Mouse (Mus musculus): Measurements from ENCODE around the gene Fbxo36. TPM values are rescaled to one million over a fixed set of nuclear protein-coding genes. Genes with fewer than 3 reads are reported as not detected.

The Fbxo36 gene
- total RNA-seq, 2 experiments from 2014 or later = 11.2 to 19.9 TPM

DNA sequence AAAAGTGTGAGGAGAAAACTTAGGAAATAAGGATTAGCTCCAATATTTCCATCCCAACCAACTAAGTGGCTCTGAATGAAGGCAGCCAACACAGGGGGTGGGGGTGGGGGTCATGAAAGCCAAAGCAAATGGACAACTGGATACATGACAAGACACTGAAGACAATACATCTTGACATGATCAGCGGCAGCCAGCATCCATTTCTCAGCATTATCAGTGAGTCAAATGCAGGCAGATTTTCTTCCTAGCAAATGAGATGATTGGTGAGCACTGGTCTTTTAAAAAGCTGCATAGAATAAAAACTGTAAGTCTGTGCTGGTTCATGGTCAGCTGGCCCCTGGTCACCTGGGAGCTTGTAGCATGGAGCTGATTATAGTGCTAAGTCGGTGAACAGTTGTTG, 15.3 kb downstream of the Fbxo36 start:
- no peak for DNase-seq (ENCODE audit: low spot score in 2 of 2)

DNA sequence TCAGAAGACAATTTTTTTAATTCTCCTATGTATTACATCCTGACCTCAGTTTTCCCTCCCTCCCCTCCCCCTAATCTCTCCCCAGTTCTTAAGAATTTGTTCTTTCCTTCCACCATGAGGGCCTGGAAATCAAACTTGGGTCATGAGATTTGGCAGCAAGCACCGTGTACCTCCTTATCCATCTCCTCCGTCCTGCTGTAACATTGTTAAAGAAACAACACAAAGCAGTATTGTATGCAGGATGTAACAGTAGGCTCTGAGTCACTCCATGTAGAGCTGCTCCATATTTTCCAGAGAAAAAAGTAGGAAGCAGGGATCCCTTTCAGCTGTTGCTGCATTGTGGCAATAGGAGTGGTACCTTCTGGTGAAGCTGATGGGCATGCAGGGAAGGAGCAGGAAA, 16.1 kb downstream of the Fbxo36 start:
- no peak for DNase-seq (ENCODE audit: low spot score in 2 of 2)

DNA sequence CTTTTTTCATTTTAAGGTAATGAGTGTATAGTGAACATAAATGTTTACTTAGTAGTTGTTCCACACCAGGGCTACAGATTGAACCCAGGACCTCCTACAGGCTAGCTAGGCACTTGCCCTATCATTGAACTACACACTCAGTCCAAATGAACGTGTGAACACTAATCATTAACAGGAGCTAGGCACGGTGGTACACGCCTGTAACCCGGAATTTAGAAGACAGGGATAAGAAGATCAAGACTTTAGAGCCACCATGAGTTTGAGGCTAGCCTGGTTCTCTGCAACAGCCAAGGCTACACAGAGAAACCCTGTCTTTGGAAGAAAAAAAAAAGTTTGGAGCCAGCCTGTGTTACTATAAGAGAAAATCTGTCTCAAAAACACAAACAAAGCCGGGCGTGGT, 20.0 kb downstream of the Fbxo36 start:
- DNase-seq (ENCODE audit: low spot score in 2 of 2) = no peak

DNA sequence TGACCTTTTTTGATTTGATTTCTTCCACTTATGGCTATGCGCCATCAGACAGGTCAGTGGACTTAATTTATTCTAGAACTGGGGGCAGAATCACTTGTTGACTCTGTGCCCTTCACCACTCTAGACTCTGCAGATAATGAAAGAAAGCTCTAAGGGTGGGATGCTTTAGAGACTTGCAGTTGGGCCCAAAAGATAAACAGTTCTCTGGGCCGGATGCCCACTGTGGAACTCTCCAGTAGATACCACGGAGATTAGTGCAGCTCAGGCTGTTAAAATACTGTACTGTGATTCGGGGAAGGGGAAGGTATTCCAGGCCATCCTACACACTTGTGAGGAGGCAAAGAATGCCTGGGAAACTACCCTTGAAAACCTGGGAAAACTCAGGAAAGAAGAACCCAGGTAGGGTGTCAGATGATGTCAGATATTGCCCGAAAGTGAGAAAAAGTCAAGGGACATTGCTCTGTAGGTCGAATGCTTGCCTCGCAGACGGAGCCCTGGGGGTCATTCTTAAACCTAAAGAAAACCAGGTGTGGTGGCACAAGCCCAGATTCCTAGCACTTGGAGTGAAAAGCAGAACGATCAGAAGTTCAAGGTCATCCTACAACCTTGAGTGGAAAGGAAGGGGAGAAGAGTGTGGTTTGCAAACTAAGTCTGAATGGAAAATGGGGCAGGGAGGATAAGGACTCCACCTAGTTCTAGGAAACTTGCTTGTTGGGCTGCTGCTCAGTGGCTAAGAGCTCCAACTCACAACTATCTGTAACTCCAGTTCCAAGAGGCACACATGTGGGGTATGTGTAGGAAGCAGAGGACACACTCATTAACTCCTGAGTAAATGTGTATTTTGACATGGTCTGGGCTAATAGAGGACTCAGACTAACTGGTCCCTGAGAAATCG, 21.0 kb downstream of the Fbxo36 start:
- DNase-seq (ENCODE audit: low spot score in 2 of 2) = no peak

DNA sequence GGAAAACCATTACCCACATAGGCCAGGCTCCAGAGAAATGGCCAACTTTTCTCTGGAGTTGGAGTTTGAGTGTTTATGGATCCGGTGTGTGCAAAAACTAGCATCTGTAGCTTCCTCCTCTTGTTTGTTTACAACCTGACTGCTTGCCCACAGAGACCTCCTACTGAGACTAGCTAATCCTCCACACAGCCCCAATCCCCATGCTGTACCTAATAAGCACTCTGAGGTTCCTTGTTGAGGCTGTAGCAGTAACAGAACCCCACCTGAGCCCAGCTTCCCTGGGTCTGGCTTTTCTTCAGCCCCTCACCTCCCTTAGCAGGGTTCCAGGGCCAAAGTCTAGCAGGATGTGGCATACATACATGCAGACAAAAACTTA, 21.6 kb downstream of the Fbxo36 start:
- DNase-seq (ENCODE audit: low spot score in 2 of 2) = no peak

DNA sequence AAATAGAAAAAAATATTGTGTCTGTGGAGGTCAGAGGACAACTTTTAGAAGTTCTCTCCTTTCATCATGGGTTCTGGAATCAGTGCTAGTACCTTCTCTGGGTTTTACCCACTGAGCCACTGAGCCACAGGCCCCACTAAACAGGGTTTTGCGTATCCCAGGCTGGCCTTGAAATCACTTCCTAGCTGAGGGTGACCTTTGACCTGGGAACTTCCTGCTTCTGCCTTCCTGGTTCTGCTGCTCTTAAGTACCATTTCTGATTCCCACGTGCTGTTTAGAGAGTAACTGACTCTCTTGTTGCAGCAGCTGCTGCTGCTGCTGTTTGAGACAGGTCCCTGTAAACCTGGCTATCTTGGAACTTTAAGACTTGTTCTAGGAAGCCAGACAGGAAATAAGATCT, 25.0 kb downstream of the Fbxo36 start:
- DNase-seq (ENCODE audit: low spot score in 2 of 2) = no peak

DNA sequence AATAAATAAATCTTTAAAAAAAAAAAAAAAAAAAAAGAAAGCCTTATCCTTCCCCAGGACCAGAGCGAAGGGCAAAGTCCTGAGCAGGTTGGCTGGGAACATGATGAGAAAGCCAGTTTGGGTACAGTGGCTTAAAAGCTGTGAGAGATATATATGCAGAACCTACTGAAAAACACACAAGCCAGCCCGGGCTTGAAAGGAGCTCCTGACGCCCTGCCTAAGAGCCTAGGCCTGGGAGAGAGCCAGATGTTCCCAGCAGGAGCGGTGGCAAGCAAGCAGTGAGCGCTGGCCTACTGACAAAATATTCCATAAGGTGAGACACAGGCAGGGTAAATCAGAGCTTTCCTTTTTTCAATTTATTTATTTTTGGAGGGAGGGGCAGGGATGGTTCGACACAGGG, 26.6 kb downstream of the Fbxo36 start:
- DNase-seq (ENCODE audit: low spot score in 2 of 2) = no peak

DNA sequence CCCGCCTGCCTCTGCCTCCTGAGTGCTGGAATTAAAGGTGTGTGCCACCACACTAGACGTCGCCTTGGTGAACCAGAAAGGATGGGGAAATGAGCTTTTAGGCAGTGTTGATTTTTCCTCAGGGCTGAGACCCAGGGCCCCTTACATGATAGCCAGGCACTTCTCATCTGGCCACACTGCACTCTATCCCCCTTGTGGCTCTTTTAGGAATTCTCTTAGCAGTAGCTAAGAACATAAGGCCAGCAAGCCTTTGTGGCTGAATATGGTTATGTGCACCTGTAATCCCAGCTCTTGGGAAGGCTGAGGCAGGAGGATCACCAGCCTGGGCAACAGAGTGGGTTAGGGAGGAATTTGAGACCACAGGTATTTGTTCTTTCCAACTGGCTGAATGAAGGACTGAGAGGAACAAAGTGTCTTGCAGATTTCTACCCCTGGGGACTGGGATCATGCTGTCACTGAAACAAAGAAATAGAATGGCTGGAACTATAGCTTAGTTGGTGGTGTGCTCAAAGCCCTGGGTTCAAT, 27.1 kb downstream of the Fbxo36 start:
- DNase-seq (ENCODE audit: low spot score in 2 of 2) = no peak

DNA sequence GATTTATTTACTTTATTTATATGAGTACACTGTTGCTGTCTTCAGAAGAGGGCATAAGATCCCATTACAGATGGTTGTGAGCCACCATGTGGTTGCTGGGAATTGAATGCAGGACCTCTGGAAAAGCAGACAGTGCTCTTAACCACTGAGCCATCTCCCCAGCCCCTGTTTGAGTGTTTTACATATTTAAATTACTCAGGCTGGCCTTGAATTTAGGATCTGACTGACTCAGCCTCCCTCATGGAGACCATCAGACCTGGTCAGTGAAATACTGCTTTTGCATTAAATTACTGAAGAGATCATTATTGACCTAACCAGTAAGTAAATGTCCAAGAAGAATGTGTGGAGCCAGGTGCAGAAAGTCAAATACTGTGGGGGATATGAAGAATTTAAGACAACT, 28.7 kb downstream of the Fbxo36 start:
- DNase-seq (ENCODE audit: low spot score in 2 of 2) = no peak

DNA sequence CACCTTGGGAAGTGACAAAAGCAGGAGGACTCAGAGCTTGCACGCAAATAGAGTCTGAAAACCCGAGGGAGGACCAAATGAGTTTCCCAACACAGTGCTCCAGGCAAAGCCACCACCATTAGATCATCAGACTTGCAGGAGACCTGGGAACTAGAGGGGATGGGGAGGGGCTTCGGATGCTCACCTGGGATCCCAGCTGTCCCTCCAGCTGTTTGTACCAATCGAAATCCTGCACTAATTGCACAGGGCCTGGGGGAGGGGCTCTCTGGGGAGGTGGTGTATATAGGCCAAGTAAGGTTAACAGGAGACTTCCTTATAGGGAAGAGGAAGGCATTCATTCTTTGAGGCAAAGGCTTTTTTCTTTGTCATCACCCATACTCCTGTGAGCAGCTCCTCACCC, 29.2 kb downstream of the Fbxo36 start:
- no peak for DNase-seq (ENCODE audit: low spot score in 2 of 2)

DNA sequence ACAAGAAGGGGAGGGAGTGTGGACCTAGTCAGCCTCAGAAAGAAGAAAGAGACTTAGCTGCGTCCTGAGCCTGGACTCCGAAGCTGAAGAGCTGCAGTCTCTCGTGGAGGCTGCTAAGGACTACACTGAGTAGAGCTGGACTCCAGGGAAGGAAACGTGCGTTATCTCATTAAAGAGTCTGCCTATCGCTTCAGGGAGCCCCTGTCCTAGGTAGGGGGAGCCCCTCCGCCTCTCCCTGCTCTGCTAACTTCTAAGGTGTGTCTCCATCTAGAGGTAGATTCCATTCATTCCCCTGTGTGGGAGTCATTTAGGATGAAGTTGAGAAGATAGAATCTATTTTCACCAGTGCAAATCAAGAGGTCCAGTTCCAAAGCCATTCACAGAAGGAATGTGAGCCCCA, 29.9 kb downstream of the Fbxo36 start:
- no peak for DNase-seq (ENCODE audit: low spot score in 2 of 2)

DNA sequence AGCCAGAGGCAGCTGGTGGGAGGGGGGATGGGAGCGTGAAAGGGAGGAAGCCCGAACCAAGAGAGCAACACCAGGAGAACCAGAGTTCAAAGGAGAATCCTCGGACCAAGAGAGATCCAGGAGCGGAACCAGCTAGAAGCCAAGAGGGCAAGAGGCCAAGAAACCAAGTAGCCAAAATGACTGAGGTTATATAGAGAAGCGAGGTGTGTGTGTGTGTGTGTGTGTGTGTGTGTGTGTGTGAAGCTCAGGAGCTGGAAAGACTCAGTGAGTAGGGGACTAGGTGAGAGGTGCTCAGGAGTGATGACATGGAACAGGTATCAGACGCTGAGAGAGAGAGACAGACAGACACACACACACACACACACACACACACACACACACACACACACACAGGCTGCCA, 31.5 kb downstream of the Fbxo36 start:
- no peak for DNase-seq (ENCODE audit: low spot score in 2 of 2)

DNA sequence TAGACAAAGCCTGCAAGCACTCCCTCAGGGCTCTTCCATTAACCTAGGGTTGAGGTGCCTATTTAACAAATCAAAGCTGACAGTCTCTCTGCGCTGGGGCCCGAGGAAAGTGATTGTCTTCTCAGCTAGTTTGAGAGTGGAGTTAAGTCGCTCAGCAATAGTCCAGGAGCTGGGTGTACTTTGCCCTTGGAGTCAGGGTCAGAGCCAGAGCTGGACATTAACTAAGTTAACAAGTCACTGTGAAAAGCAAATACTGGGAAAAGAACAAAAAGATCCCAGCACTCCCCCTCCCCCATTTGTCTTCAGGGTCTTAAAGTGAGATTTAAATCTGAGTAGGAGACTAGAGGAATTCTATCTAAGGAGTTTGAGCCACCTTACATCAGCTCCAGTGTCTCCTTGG, 32.5 kb downstream of the Fbxo36 start:
- no peak for DNase-seq (ENCODE audit: low spot score in 2 of 2)

DNA sequence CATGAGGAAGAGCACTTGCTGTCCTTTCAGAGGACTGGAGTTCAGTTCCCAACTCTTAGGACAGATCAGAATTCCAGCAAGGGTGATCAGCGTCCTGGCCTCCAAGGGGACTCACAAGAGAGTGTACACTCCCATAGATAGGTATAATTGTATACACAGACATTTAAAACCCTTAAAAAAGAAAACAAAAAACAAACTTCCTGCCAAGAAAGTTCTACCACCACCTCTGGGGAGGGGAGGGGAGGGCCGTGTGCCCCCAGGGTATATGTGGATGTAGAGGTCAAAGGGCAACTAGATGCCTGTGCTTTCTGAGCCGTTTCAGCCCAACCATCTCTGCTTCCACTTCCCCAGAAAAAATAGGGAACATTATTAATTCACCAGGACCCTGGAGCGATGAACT, 33.3 kb downstream of the Fbxo36 start:
- no peak for DNase-seq (ENCODE audit: low spot score in 2 of 2)

DNA sequence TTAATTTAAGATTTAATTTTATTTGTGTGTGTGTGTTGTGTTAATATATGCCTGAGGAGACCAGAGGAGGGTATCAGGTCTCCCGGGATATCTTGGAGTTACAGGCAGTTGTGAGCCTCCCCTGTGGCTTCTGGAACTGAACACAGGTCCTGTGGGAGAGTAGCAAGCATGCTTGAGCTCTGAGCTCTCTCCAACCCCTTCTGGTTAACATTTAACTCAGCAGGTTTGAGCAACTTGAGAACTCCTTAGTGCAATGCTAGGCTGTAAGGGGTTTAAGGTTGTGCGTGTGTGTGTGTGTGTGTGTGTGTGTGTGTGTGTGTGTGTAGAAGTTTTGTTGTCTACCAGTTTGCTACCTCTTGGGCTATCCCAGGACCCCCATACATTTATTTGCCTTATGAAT, 37.9 kb downstream of the Fbxo36 start:
- no peak for DNase-seq (ENCODE audit: low spot score in 2 of 2)

DNA sequence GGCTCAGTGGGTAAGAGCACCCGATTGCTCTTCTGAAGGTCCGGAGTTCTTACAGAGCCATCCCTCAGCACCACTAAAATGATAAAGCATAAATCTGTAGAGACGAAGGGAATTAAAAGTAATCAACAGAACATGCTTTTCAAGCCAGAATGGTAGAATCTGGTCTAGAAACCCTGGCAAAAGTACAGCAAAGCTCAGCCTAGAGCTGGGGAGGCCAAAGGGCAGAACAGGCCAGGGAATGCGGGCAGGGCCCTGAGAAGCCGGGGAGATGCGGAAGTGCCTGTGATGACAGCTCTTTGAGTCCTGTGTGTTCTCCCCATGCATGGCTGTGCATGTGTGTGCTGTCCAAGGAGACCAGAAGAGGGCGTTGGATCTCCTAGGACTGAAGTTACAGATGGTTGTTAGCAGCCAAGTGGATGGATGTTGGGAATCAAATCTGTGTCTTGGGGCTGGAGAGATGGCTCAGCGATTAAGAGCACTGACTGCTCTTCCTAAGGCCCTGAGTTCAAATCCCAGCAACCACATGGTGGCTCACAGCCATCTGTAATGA, 40.0 kb downstream of the Fbxo36 start:
- DNase-seq (ENCODE audit: low spot score in 2 of 2) = no peak

DNA sequence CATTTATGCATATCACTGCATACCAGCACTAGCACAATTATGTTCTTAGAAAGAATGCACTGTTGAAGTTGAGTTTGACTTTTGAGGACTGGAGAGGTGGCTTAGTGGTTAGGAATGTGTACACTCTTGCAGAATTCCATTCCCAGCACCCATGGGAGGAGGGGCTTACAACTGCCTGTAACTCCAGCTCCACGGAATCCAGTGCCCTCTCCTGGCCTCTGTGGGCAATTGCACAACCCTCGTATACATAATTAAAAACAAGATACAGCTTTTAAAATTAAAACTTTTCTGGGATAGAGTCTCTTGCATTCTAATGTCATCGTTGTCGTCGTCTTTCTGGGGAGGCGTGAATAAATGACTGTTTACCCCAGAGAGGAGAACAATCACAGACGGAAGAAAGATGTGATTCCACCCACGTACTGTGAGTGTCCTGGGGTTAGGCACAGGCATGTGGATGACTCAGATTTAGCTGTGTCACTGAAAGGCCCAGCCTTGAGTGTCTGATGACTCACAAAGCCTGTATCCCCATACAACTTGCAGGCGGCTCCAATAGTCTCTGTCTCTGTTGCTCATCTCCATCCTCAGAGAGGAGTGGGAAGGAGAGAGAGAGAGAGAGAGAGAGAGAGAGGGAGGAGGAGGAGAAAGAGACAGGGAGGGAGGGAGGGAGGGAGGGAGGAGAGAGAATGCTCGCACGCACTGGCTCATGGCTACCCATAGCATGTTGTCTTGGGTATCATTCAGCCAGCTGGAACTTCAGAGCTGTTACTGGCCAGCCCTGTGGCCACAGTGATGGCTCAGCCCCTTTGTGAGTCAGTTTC, 41.8 kb downstream of the Fbxo36 start:
- DNase-seq (ENCODE audit: low spot score in 2 of 2) = peak in 1 of 2 experiments; percentile 25

DNA sequence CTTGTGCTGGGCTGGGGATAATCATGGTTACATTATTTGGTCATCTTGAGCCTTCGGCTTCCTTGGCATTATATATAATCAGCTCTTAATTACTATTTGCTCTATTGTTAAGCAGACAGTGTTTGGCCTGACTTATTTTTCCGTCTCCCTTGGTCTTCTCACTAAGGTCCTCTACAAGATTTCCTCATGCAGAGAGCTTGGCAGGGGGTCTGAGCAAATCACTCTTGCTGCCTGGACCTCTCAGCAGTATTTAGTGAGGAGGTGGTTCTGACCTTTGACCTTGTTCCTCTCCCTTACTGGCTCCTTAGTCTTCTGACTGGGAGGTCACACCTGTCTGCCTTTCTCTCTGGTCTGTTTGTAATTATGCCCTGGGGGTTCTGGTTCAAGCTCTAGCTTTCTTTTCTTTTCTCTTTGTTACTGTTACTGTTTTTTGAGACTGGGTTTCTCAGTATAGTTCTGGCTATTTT, 42.5 kb downstream of the Fbxo36 start:
- no peak for DNase-seq (ENCODE audit: low spot score in 2 of 2)

DNA sequence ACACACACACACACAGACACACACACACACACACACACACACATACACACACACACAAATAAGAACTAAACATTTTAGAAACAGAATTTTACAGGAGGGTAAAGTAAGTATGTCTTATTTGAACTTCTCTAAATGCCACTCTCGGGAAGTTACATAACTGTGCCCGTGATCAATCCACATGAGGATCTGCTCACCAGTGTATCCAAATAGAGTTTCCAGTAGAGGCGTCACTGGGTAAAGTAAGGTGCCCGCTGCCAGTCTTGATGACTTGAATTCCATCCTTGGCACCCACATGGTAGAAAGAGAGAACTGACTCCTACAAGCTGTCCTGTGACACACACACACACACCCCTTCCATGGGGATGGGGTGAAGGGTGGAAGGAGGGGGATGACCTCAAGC, 43.3 kb downstream of the Fbxo36 start:
- no peak for DNase-seq (ENCODE audit: low spot score in 2 of 2)

DNA sequence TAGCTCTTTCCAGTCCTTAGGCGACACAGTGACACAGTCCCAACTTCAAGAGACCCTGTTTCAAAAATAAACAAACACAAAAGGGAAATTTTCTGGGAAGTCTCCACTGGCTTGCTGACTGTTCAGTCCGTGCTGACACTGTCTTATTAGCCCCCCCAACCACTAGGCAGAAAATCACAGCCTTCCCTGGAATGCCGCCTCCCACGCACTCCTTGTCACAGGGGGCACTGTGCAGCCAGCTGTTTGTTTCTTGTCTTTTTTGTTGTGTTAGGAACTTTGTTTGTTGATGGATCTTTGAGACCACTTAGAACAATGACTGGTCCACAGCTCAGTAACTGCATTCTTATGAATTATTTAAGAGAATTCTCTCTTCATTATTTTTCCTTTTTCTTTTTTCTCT, 44.2 kb downstream of the Fbxo36 start:
- no peak for DNase-seq (ENCODE audit: low spot score in 2 of 2)

DNA sequence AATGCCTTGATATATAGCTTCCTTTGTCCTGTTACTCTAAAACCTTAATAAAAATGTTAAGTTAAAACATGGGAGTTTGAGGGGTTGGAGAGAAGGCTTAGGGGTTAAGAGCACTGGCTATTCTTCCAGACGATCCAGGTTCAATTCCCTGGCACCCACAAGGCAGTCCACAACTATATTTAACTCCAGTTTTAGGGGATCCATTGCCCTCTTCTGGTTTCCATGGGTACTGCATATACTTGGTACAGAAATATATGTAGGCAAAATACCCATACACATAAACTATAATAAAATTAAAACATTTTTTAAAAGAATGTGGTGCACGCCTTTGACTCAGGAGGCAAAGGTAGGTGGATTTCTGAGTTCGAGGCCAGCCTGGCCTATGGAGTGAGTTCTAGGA, 45.5 kb downstream of the Fbxo36 start:
- no peak for DNase-seq (ENCODE audit: low spot score in 2 of 2)

DNA sequence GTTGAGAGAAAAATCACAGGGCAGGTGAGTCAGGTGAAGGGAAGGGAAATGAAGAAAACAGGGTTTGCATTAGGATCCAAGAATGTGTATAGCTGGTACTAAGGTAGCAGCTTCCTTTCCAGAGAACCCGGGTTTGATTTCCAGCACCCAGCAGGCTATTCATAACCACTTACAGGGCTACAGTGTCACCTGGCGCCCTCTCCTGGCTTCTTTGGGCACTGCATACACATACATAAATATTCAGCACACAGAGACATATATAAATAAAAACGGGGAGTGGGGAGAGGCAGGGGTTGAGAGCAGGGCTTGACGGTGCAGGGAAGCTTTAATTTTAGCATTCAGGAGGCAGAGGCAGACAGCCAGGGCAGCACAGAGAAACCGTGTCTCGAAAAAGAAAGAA, 46.3 kb downstream of the Fbxo36 start:
- no peak for DNase-seq (ENCODE audit: low spot score in 2 of 2)

Measured in adrenal gland, adult 18-20 months (tissue).